9 mouse cellular contexts compared by ENCODE assay signal in the genomic region with DNA sequence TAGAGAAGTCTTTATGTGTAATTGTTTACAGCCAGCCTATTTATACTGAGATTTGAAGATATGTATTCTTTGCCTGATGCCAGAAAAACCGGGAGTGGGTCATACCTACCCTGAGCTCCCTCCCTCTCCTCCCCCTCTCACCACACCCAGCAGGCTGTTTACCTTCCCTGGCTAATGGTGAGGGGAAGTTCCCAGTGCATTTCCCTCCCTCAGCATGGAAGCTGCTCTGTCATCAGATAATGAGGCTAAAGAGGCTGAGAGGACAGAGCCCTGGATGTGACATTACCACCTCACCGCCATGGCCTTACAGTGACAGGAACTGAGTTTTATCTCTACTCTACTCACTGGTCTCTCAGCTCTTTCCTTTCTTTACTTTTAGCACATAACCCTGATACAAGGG. TPM values are rescaled to one million over a fixed set of nuclear protein-coding genes. Genes with fewer than 3 reads are reported as not detected.
DNase-seq lines count a peak whose midpoint lies in the region; ATAC-seq lines count a peak whose summit lies in the region.
"Had no signal": no experiment of that assay in that cellular context is flagged by ENCODE, and none has a peak within 500 bp of the region (broad histone marks: within the 10 kb centered on the region; RNA-seq: fewer than 3 reads in every experiment).

No protein-coding gene starts in this region.

- H3K4me1 ChIP-seq in kidney, embryonic 15.5 days = no peaks in the 10 kb centered on the region
- peaks cover 8% of the 10 kb centered on the region for H3K4me1 ChIP-seq in embryonic facial prominence, embryonic 13.5 days
- peaks cover 4% of the 10 kb centered on the region; the same call in 1 of the 2 replicates for H3K4me1 ChIP-seq in limb, embryonic 12.5 days (replicated peaks)
- H3K4me1 ChIP-seq in hindbrain, embryonic 13.5 days (replicated peaks) = no peaks in the 10 kb centered on the region
- H3K4me1 ChIP-seq: hindbrain, embryonic 15.5 days had no signal

- H3K4me2 ChIP-seq in kidney, embryonic 15.5 days = no peak overlapping the region
- H3K4me2 ChIP-seq in embryonic facial prominence, embryonic 13.5 days = no peak overlapping the region
- H3K4me2 ChIP-seq in limb, embryonic 12.5 days = no peak overlapping the region
- no peak overlapping the region for H3K4me2 ChIP-seq in hindbrain, embryonic 13.5 days
- H3K4me2 ChIP-seq: hindbrain, embryonic 15.5 days had no signal

- no peaks in the 10 kb centered on the region for H3K36me3 ChIP-seq in kidney, embryonic 15.5 days
- no peaks in the 10 kb centered on the region for H3K36me3 ChIP-seq in embryonic facial prominence, embryonic 13.5 days
- no peaks in the 10 kb centered on the region for H3K36me3 ChIP-seq in limb, embryonic 12.5 days
- H3K36me3 ChIP-seq in hindbrain, embryonic 13.5 days = no peaks in the 10 kb centered on the region
- H3K36me3 ChIP-seq: hindbrain, embryonic 15.5 days had no signal

- WGBS in kidney, embryonic 15.5 days = 27% methylated on average over 2 of the region's 2 CpGs
- 17% methylated on average over 2 of the region's 2 CpGs for WGBS in embryonic facial prominence, embryonic 13.5 days
- WGBS in limb, embryonic 12.5 days = 32% methylated on average over 2 of the region's 2 CpGs
- WGBS in hindbrain, embryonic 13.5 days = 43% methylated on average over 2 of the region's 2 CpGs

- H3K9ac ChIP-seq in kidney, embryonic 15.5 days = no peak overlapping the region
- no peak overlapping the region for H3K9ac ChIP-seq in embryonic facial prominence, embryonic 13.5 days
- no peak overlapping the region for H3K9ac ChIP-seq in limb, embryonic 12.5 days (replicated peaks)
- H3K9ac ChIP-seq in hindbrain, embryonic 13.5 days = no peak overlapping the region
- H3K9ac ChIP-seq: hindbrain, embryonic 15.5 days had no signal

- no peak overlapping the region for H3K4me3 ChIP-seq in kidney, embryonic 15.5 days (replicated peaks)
- H3K4me3 ChIP-seq in embryonic facial prominence, embryonic 13.5 days = no peak overlapping the region
- H3K4me3 ChIP-seq in limb, embryonic 12.5 days (replicated peaks) = no peak overlapping the region
- no peak overlapping the region for H3K4me3 ChIP-seq in hindbrain, embryonic 13.5 days
- H3K4me3 ChIP-seq: hindbrain, embryonic 15.5 days had no signal

- H3K27me3 ChIP-seq in kidney, embryonic 15.5 days = no peaks in the 10 kb centered on the region
- H3K27me3 ChIP-seq in embryonic facial prominence, embryonic 13.5 days = no peaks in the 10 kb centered on the region
- H3K27me3 ChIP-seq in limb, embryonic 12.5 days = no peaks in the 10 kb centered on the region
- no peaks in the 10 kb centered on the region for H3K27me3 ChIP-seq in hindbrain, embryonic 13.5 days
- H3K27me3 ChIP-seq: hindbrain, embryonic 15.5 days had no signal

- H3K9me3 ChIP-seq in kidney, embryonic 15.5 days (replicated peaks) = no peaks in the 10 kb centered on the region
- no peaks in the 10 kb centered on the region for H3K9me3 ChIP-seq in embryonic facial prominence, embryonic 13.5 days
- no peaks in the 10 kb centered on the region for H3K9me3 ChIP-seq in limb, embryonic 12.5 days
- H3K9me3 ChIP-seq in hindbrain, embryonic 13.5 days = no peaks in the 10 kb centered on the region
- H3K9me3 ChIP-seq: hindbrain, embryonic 15.5 days had no signal

- no peak overlapping the region for H3K27ac ChIP-seq in kidney, embryonic 15.5 days
- peak overlapping the region; percentile 55 for H3K27ac ChIP-seq in embryonic facial prominence, embryonic 13.5 days
- peak overlapping the region; percentile 71 for H3K27ac ChIP-seq in limb, embryonic 12.5 days
- no peak overlapping the region for H3K27ac ChIP-seq in hindbrain, embryonic 13.5 days
- H3K27ac ChIP-seq: hindbrain, embryonic 15.5 days had no signal

- DNase-seq in kidney, postnatal 25 days = no peak

- 0 out of 2 replicates have a peak, but pooled peaks have one; percentile 29 for ATAC-seq in kidney, embryonic 15.5 days (replicated peaks; ENCODE audit: low FRiP score)
- 0 out of 2 replicates have a peak, but pooled peaks have one; percentile 64 for ATAC-seq in embryonic facial prominence, embryonic 13.5 days (ENCODE audit: insufficient number of reproducible peaks, insufficient read depth, low FRiP score, low TSS enrichment, low read depth)
- ATAC-seq in limb, embryonic 12.5 days (ENCODE audit: insufficient number of reproducible peaks, insufficient read depth, low FRiP score, low TSS enrichment, low read depth) = no peak
- peak; percentile 52; the same call in 1 of the 2 replicates for ATAC-seq in megakaryocyte-erythroid progenitor cell, adult 5-6 weeks (replicated peaks; ENCODE audit: low FRiP score, low TSS enrichment, poor library complexity, severe bottlenecking)
- ATAC-seq in frontal cortex, adult (ENCODE audit: low TSS enrichment) = no peak
- no peak for ATAC-seq in hindbrain, embryonic 13.5 days (ENCODE audit: low FRiP score)
- ATAC-seq: midbrain, embryonic 16.5 days had no signal

RNA-seq across cellular contexts. Expression of gene Me1, which starts 6.1 kb away (rescaled TPM):
- 12.7 and 17.3 TPM in 2 replicates for polyA plus RNA-seq in kidney, embryonic 15.5 days (2015; fragmentation: Nextera tagmentation; extraction: Ambion mirVana)
- 19.2 and 20.3 TPM in 2 replicates for polyA plus RNA-seq in embryonic facial prominence, embryonic 13.5 days (2015; fragmentation: Nextera tagmentation; extraction: Ambion mirVana)
- polyA plus RNA-seq in limb, embryonic 12.5 days (2016; fragmentation: Nextera tagmentation; extraction: Ambion mirVana) = 16.8 TPM in 2 replicates
- total RNA-seq in megakaryocyte-erythroid progenitor cell, adult 5-6 weeks (2014; fragmentation: Nextera tagmentation) = 0.17 TPM in 1 of 2 replicates, not detected in the other
- total RNA-seq in megakaryocyte-erythroid progenitor cell, adult 5-6 weeks (2017) = not detected in 2 replicates
- polyA plus RNA-seq in hindbrain, embryonic 13.5 days (2015; fragmentation: Nextera tagmentation; extraction: Ambion mirVana) = 28.5 and 30.5 TPM in 2 replicates

RNA-seq across cellular contexts. Expression of gene Prss35, which starts 41.6 kb away (rescaled TPM):
- polyA plus RNA-seq in kidney, embryonic 15.5 days (2015; fragmentation: Nextera tagmentation; extraction: Ambion mirVana) = 9.7 and 12.2 TPM in 2 replicates
- polyA plus RNA-seq in embryonic facial prominence, embryonic 13.5 days (2015; fragmentation: Nextera tagmentation; extraction: Ambion mirVana) = 28.1 and 33.0 TPM in 2 replicates
- 14.6 and 16.5 TPM in 2 replicates for polyA plus RNA-seq in limb, embryonic 12.5 days (2016; fragmentation: Nextera tagmentation; extraction: Ambion mirVana)
- not detected in 2 replicates for total RNA-seq in megakaryocyte-erythroid progenitor cell, adult 5-6 weeks (2014; fragmentation: Nextera tagmentation)
- total RNA-seq in megakaryocyte-erythroid progenitor cell, adult 5-6 weeks (2017) = not detected in 2 replicates
- polyA plus RNA-seq in hindbrain, embryonic 13.5 days (2015; fragmentation: Nextera tagmentation; extraction: Ambion mirVana) = 4.3 and 5.3 TPM in 2 replicates

Comparison
In these comparisons a context has a peak if more than half of its experiments do, and no peak if none do; other contexts are left out.
1. ATAC-seq: peak in kidney, embryonic 15.5 days (single experiment), embryonic facial prominence, embryonic 13.5 days (single experiment) and megakaryocyte-erythroid progenitor cell, adult 5-6 weeks (single experiment); none in limb, embryonic 12.5 days (single experiment), frontal cortex, adult (single experiment) and hindbrain, embryonic 13.5 days (single experiment).
2. H3K27ac ChIP-seq: peak in embryonic facial prominence, embryonic 13.5 days (single experiment) and limb, embryonic 12.5 days (single experiment); none in kidney, embryonic 15.5 days (single experiment) and hindbrain, embryonic 13.5 days (single experiment).